Mouse (Mus musculus) MEL (cell line): ENCODE results near the gene C330021F23Rik. TPM values are rescaled to one million over a fixed set of nuclear protein-coding genes. Genes with fewer than 3 reads are reported as not detected.

Experiments
- DNase-seq: peaks from one replicate; pipeline ENCODE4 v3.0.0; 2011; ENCODE audit warnings: low read depth, low spot score
- H3K27ac ChIP-seq: 2 replicates; pipeline ENCODE4 v1.5.1; 2012; ENCODE audit warnings: low read depth, mild to moderate bottlenecking, control low read depth, low read length, moderate library complexity; ENCODE audit not compliant: control insufficient read depth
- H3K27me3 ChIP-seq, 2 experiments: fragments of 150-350 bp in 1 of 2; sonication (generic) in 1 of 2; 2 replicates each; pipeline ENCODE4 v1.6.1; 2012; ENCODE audit warnings: low read length in 2 of 2, mild to moderate bottlenecking in 2 of 2, improper control_type of control experiment in 1 of 2, moderate library complexity in 1 of 2; ENCODE audit not compliant: insufficient read depth in 2 of 2, control insufficient read depth in 1 of 2
- H3K36me3 ChIP-seq, 2 experiments: 2 replicates each; pipeline ENCODE4 v1.6.1; 2012 to 2014; ENCODE audit warnings: low read length in 2 of 2, improper control_type of control experiment in 1 of 2, inconsistent platforms in 1 of 2, mild to moderate bottlenecking in 1 of 2; ENCODE audit not compliant: insufficient read depth in 2 of 2, control insufficient read depth in 1 of 2
- H3K4me1 ChIP-seq, 2 experiments: fragments of 150-350 bp in 1 of 2; sonication (generic) in 1 of 2; 2 replicates each; pipeline ENCODE4 v1.6.1; 2012; ENCODE audit warnings: low read length in 2 of 2, improper control_type of control experiment in 1 of 2, mild to moderate bottlenecking in 1 of 2; ENCODE audit not compliant: insufficient read depth in 2 of 2, control insufficient read depth in 1 of 2
- H3K4me3 ChIP-seq, 2 experiments: fragments of 150-350 bp in 1 of 2; sonication (generic) in 1 of 2; 2 replicates each; pipeline ENCODE4 v1.5.1; 2012; ENCODE audit warnings: low read depth in 2 of 2, low read length in 2 of 2, mild to moderate bottlenecking in 2 of 2, moderate library complexity in 2 of 2, control low read depth in 1 of 2, improper control_type of control experiment in 1 of 2; ENCODE audit not compliant: control insufficient read depth in 1 of 2, insufficient read depth in 1 of 2
- H3K79me2 ChIP-seq: 2 replicates; pipeline ENCODE4 v1.6.1; 2012; ENCODE audit warnings: mild to moderate bottlenecking, low read length, moderate library complexity; ENCODE audit not compliant: control insufficient read depth, poor library complexity, insufficient read depth
- H3K9ac ChIP-seq: 2 replicates; pipeline ENCODE4 v1.6.1; 2012; ENCODE audit warnings: low read depth, mild to moderate bottlenecking, control low read depth, low read length, moderate library complexity; ENCODE audit not compliant: control insufficient read depth, poor library complexity, severe bottlenecking
- H3K9me3 ChIP-seq: fragments of 150-350 bp; sonication (generic); replicated peaks from 2 replicates; pipeline ENCODE4 v1.6.1; 2012; ENCODE audit warnings: mild to moderate bottlenecking, low read length, improper control_type of control experiment, moderate library complexity; ENCODE audit not compliant: insufficient read depth
- BHLHE40 ChIP-seq: IDR thresholded peaks from 2 replicates; pipeline ENCODE4 v1.6.1; 2012; ENCODE audit warnings: low read depth, mild to moderate bottlenecking, inconsistent platforms, low read length, improper control_type of control experiment, borderline replicate concordance
- CHD1 ChIP-seq: IDR thresholded peaks from 2 replicates; pipeline ENCODE4 v1.6.1; 2012; ENCODE audit warnings: low read depth, mild to moderate bottlenecking, inconsistent platforms, low read length, improper control_type of control experiment
- CHD2 ChIP-seq: IDR thresholded peaks from 2 replicates; pipeline ENCODE4 v1.6.1; 2011; ENCODE audit warnings: low read length, improper control_type of control experiment
- CTCF ChIP-seq, 3 experiments: IDR thresholded peaks in 2 of 3; conservative IDR thresholded peaks in 1 of 3; 2 replicates each; pipeline ENCODE4 v1.5.1; 2011 to 2012; ENCODE audit warnings: low read length in 3 of 3, low read depth in 2 of 3, mild to moderate bottlenecking in 2 of 3, improper control_type of control experiment in 1 of 3, inconsistent platforms in 1 of 3, mixed read lengths in 1 of 3, moderate library complexity in 1 of 3; ENCODE audit not compliant: control insufficient read depth in 1 of 3, insufficient read depth in 1 of 3, poor library complexity in 1 of 3, severe bottlenecking in 1 of 3
- E2F4 ChIP-seq: IDR thresholded peaks from 2 replicates; pipeline ENCODE4 v1.6.1; 2011; ENCODE audit warnings: low read depth, low read length, improper control_type of control experiment, borderline replicate concordance
- ELF1 ChIP-seq: IDR thresholded peaks from 2 replicates; pipeline ENCODE4 v1.6.1; 2014; ENCODE audit warnings: low read depth, mild to moderate bottlenecking, inconsistent platforms, low read length, improper control_type of control experiment, moderate library complexity
- GABPA ChIP-seq: IDR thresholded peaks from 2 replicates; pipeline ENCODE4 v1.6.1; 2012; ENCODE audit warnings: low read depth, mild to moderate bottlenecking, inconsistent platforms, low read length, improper control_type of control experiment, moderate library complexity
- GATA1 ChIP-seq: IDR thresholded peaks from 2 replicates; pipeline ENCODE4 v1.6.1; 2011; ENCODE audit warnings: low read depth, low read length, improper control_type of control experiment
- JUND ChIP-seq: IDR thresholded peaks from 2 replicates; pipeline ENCODE4 v1.6.1; 2011; ENCODE audit warnings: low read depth, mild to moderate bottlenecking, improper control_type of control experiment, low read length
- KAT2A ChIP-seq: conservative IDR thresholded peaks from 2 replicates; pipeline ENCODE4 v1.6.1; 2012; ENCODE audit warnings: low read depth, low read length, improper control_type of control experiment, inconsistent platforms
- MAFK ChIP-seq: IDR thresholded peaks from 2 replicates; pipeline ENCODE4 v1.6.1; 2011; ENCODE audit warnings: low read depth, mild to moderate bottlenecking, low read length, improper control_type of control experiment, borderline replicate concordance
- MXI1 ChIP-seq: IDR thresholded peaks from 2 replicates; pipeline ENCODE4 v1.6.1; 2011; ENCODE audit warnings: mild to moderate bottlenecking, low read depth, low read length, improper control_type of control experiment
- MYB ChIP-seq: IDR thresholded peaks from 2 replicates; pipeline ENCODE4 v1.6.1; 2011; ENCODE audit warnings: mild to moderate bottlenecking, low read depth, low read length, improper control_type of control experiment
- MYC ChIP-seq: IDR thresholded peaks from 2 replicates; pipeline ENCODE4 v1.6.1; 2011; ENCODE audit warnings: low read depth, mild to moderate bottlenecking, low read length, improper control_type of control experiment, moderate library complexity
- NELFE ChIP-seq: IDR thresholded peaks from 2 replicates; pipeline ENCODE4 v1.6.1; 2011; ENCODE audit warnings: low read depth, low read length, improper control_type of control experiment
- POLR2A ChIP-seq, 2 experiments: IDR thresholded peaks; 2 replicates each; pipeline ENCODE4 v1.6.1; 2011 to 2012; ENCODE audit warnings: low read length in 2 of 2, mild to moderate bottlenecking in 2 of 2, control low read depth in 1 of 2, improper control_type of control experiment in 1 of 2, low read depth in 1 of 2, moderate library complexity in 1 of 2; ENCODE audit not compliant: control insufficient read depth in 1 of 2, insufficient read depth in 1 of 2, poor library complexity in 1 of 2
- POLR2AphosphoS2 ChIP-seq: IDR thresholded peaks from 2 replicates; pipeline ENCODE4 v1.6.1; 2011; ENCODE audit warnings: low read length, improper control_type of control experiment
- RAD21 ChIP-seq: IDR thresholded peaks from 2 replicates; pipeline ENCODE4 v1.6.1; 2011; ENCODE audit warnings: mild to moderate bottlenecking, low read depth, low read length, improper control_type of control experiment
- RCOR1 ChIP-seq: IDR thresholded peaks from 2 replicates; pipeline ENCODE4 v1.6.1; 2012; ENCODE audit warnings: low read depth, mild to moderate bottlenecking, inconsistent platforms, low read length, improper control_type of control experiment
- SIN3A ChIP-seq: IDR thresholded peaks from 2 replicates; pipeline ENCODE4 v1.6.1; 2012; ENCODE audit warnings: low read length, improper control_type of control experiment, inconsistent platforms
- SMC3 ChIP-seq: IDR thresholded peaks from 2 replicates; pipeline ENCODE4 v1.6.1; 2011; ENCODE audit warnings: low read depth, low read length, improper control_type of control experiment
- TAL1 ChIP-seq: IDR thresholded peaks from 2 replicates; pipeline ENCODE4 v1.6.1; 2012; ENCODE audit warnings: mild to moderate bottlenecking, inconsistent platforms, low read length, moderate library complexity, mixed read lengths
- TCF12 ChIP-seq: IDR thresholded peaks from 2 replicates; pipeline ENCODE4 v1.6.1; 2014; ENCODE audit warnings: low read depth, mild to moderate bottlenecking, inconsistent platforms, low read length, improper control_type of control experiment, moderate library complexity
- UBTF ChIP-seq: IDR thresholded peaks from 2 replicates; pipeline ENCODE4 v1.6.1; 2012; ENCODE audit warnings: low read depth, mild to moderate bottlenecking, inconsistent platforms, low read length, improper control_type of control experiment, moderate library complexity, borderline replicate concordance; ENCODE audit not compliant: insufficient read depth
- USF1 ChIP-seq: IDR thresholded peaks from 2 replicates; pipeline ENCODE4 v1.6.1; 2014; ENCODE audit warnings: low read depth, mild to moderate bottlenecking, inconsistent platforms, low read length, improper control_type of control experiment, moderate library complexity
- USF2 ChIP-seq, 2 experiments: IDR thresholded peaks; 2 replicates each; pipeline ENCODE4 v1.6.1; 2011 to 2012; ENCODE audit warnings: improper control_type of control experiment in 2 of 2, low read length in 2 of 2, borderline replicate concordance in 1 of 2, inconsistent platforms in 1 of 2, low read depth in 1 of 2, mild to moderate bottlenecking in 1 of 2; ENCODE audit not compliant: insufficient read depth in 1 of 2
- ZKSCAN1 ChIP-seq: IDR thresholded peaks from 2 replicates; pipeline ENCODE4 v1.6.1; 2012; ENCODE audit warnings: low read depth, mild to moderate bottlenecking, inconsistent platforms, low read length, improper control_type of control experiment, moderate library complexity
- ZMIZ1 ChIP-seq: IDR thresholded peaks from 2 replicates; pipeline ENCODE4 v1.6.1; 2012; ENCODE audit warnings: low read depth, mild to moderate bottlenecking, inconsistent platforms, low read length, improper control_type of control experiment, moderate library complexity
- polyA plus RNA-seq, 2 experiments: library from polyadenylated mRNA; stranded (reverse) in 1 of 2; unstranded in 1 of 2; fragments of >175 nt in 1 of 2; fragments of >200 nt in 1 of 2; gene quantifications; 2 replicates each; pipeline versions ENCODE4 v1.2.1 to v1.2.4; 2012; ENCODE audit warnings: low replicate concordance in 2 of 2, low read depth in 1 of 2; ENCODE audit not compliant: insufficient read length in 2 of 2, insufficient read depth in 1 of 2, missing spikeins in 1 of 2
- total RNA-seq: library from RNA; depleted of rRNA; stranded (reverse); fragments of 300-350 nt; gene quantifications from 2 replicates; pipeline ENCODE4 v1.2.3, GENCODE M21; 2012

Gene C330021F23Rik
- total and polyA plus RNA-seq, 3 experiments, result 0.53 to 1.2 TPM; not detected in 1

DNA sequence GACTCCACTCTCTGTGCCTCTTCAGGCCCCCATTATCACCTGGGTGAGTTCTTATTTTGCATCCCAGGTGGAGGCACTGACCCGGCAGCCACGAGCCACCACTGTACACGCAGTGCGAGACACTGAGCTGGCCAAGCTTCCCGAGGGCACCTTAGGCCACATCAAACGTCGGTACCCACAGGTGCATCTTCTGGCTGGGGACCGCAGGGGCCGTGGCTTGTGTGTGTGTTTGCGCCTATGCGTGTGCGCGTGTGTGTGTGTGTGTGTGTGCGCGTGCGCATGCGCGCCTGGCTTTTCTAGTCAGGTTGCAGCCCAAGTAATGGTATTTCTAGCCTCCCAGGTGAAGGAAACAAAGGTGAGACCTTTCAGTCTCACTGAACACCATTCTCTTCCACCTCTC, 35.9 kb upstream of the C330021F23Rik start:
- H3K9ac ChIP-seq, result no peak overlapping the region
- H3K4me3 ChIP-seq, result no peak overlapping the region
- H3K27ac ChIP-seq, result no peak overlapping the region
- no peaks in the 10 kb centered on the region for H3K36me3 ChIP-seq
- peaks cover 0 to 4% of the 10 kb centered on the region in 2 experiments; a peak in 1 of 4 replicates for H3K4me1 ChIP-seq
- TF ChIP-seq ZKSCAN1 (no peak), CHD2 (no peak), MYB (no peak), MAFK (no peak), POLR2A (IDR thresholded peaks at IDR 0.05; ENCODE audit: control insufficient read depth in 1 of 2, insufficient read depth in 1 of 2, low read depth in 1 of 2, low read length in 2 of 2, poor library complexity in 1 of 2) (no peak), ZMIZ1 (no peak), JUND (no peak), RAD21 (no peak), E2F4 (no peak), MXI1 (no peak), SMC3 (no peak), USF2 (IDR thresholded peaks at IDR 0.05; ENCODE audit: borderline replicate concordance in 1 of 2, insufficient read depth in 1 of 2, low read depth in 1 of 2, low read length in 2 of 2) (no peak), POLR2AphosphoS2 (no peak), GATA1 (no peak), MYC (no peak), CHD1 (no peak), TCF12 (no peak), SIN3A (no peak)
- no peaks in the 10 kb centered on the region for H3K9me3 ChIP-seq
- no peak for DNase-seq
- no peaks in the 10 kb centered on the region for H3K79me2 ChIP-seq
- H3K27me3 ChIP-seq, result no peaks in the 10 kb centered on the region

DNA sequence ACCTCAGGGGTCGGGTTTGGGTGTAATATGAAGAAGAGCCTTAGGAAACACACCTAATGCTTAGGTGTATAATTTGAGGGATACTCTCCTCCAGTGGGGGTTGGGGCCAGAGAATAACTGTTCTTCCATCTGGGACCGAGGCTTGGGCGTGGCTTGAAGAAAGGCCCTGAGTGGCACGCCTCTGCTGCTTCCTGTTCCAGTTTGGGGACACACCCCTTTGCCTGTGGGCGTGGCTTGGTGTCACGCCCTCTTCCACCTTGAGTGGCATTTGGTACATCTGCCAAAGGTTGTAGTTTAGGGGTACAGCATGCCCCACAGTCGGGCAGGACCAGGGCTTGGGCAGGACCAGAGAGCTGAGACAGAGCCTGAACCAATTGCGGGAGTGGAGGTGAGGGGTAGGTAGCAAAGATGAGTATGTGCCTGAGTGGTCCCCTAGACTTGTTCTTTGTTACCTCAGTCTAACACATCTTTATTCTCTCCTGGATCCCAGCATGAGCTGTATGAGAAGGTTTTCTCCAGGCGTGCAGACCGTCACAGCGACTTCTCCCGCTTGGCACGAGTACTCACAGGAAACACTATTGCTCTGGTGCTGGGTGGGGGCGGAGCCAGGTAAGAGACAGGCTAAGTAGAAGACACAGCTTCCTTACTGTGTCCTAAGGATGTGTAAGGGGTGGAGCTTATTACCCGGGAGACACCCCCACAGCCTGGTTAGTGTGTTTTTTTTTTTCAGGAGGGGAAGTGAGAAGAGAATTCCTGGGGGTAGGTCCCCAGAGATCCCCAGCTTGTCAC, 31.5 kb upstream of the C330021F23Rik start:
- H3K4me1 ChIP-seq, result peaks cover 0 to 4% of the 10 kb centered on the region in 2 experiments; a peak in 1 of 4 replicates
- peak; percentile 53 for TF ChIP-seq SIN3A
- peak in 1 of 2 experiments; percentile 51; a peak in 2 of 4 replicates for TF ChIP-seq POLR2A (IDR thresholded peaks at IDR 0.05; ENCODE audit: control insufficient read depth in 1 of 2, insufficient read depth in 1 of 2, low read depth in 1 of 2, low read length in 2 of 2, poor library complexity in 1 of 2)
- TF ChIP-seq MXI1, result peak; percentile 77
- TF ChIP-seq JUND, result no peak
- peak; percentile 13; the same call in 1 of the 2 replicates for TF ChIP-seq USF1
- TF ChIP-seq ZKSCAN1, result no peak
- TF ChIP-seq RAD21, result no peak
- TF ChIP-seq BHLHE40, result no peak
- TF ChIP-seq GABPA, result no peak
- no peak for TF ChIP-seq SMC3
- no peak for TF ChIP-seq UBTF
- TF ChIP-seq KAT2A, result no peak
- 0 out of 2 replicates have a peak, but pooled peaks have one; percentile 8 for TF ChIP-seq RCOR1
- TF ChIP-seq NELFE, result 0 out of 2 replicates have a peak, but pooled peaks have one; percentile 25
- TF ChIP-seq TAL1, result no peak
- no peak for TF ChIP-seq MYB
- TF ChIP-seq ELF1, result peak; percentile 85
- TF ChIP-seq ZMIZ1, result no peak
- TF ChIP-seq CTCF (IDR thresholded peaks at IDR 0.05 in 2 of 3, conservative IDR thresholded peaks at IDR 0.05 in 1 of 3; ENCODE audit: control insufficient read depth in 1 of 3, insufficient read depth in 1 of 3, low read depth in 2 of 3, low read length in 3 of 3, poor library complexity in 1 of 3, severe bottlenecking in 1 of 3), result no peak
- no peak for TF ChIP-seq MAFK
- TF ChIP-seq MYC, result no peak

More for the DNA sequence above, 31.5 kb upstream of the C330021F23Rik start:
- no peaks in the 10 kb centered on the region for H3K36me3 ChIP-seq
- no peaks in the 10 kb centered on the region for H3K9me3 ChIP-seq
- peak overlapping the region; percentile 15; the same call in 1 of the 2 replicates for H3K27ac ChIP-seq
- H3K27me3 ChIP-seq, result no peaks in the 10 kb centered on the region
- H3K79me2 ChIP-seq, result no peaks in the 10 kb centered on the region
- DNase-seq, result peak; percentile 92
- peak overlapping the region; percentile 51 to 74 for H3K4me3 ChIP-seq
- peak overlapping the region; percentile 50 for H3K9ac ChIP-seq
